Mouse (Mus musculus) urinary bladder, postnatal 4 days (tissue): ENCODE measurements around the gene Gm45062.
"Not testable (repeated sequence)": the region's sequence is repeated elsewhere in the genome, so short reads cannot be mapped to it uniquely, and the experiment has no call there.

Experiments
- DNase-seq, 2 experiments: peaks; one replicate each; pipeline ENCODE4 v3.0.0; 2021 to 2022; ENCODE audit warnings: low spot score in 2 of 2

Gm45062 gene

GRCm38 (mm10) chr6:8508883-8509536 lies 249.8 kb downstream of the Gm45062 start:
- DNase-seq = peak; percentile 99

- DNase-seq = peak; percentile 60 to 70
Measured at GRCm38 (mm10) chr6:8509551-8509950, 250.3 kb downstream of the Gm45062 start, which contains the start of gene Glcci1. TSS of gene Glcci1 (plus strand) at chr6:8509600.

DNA sequence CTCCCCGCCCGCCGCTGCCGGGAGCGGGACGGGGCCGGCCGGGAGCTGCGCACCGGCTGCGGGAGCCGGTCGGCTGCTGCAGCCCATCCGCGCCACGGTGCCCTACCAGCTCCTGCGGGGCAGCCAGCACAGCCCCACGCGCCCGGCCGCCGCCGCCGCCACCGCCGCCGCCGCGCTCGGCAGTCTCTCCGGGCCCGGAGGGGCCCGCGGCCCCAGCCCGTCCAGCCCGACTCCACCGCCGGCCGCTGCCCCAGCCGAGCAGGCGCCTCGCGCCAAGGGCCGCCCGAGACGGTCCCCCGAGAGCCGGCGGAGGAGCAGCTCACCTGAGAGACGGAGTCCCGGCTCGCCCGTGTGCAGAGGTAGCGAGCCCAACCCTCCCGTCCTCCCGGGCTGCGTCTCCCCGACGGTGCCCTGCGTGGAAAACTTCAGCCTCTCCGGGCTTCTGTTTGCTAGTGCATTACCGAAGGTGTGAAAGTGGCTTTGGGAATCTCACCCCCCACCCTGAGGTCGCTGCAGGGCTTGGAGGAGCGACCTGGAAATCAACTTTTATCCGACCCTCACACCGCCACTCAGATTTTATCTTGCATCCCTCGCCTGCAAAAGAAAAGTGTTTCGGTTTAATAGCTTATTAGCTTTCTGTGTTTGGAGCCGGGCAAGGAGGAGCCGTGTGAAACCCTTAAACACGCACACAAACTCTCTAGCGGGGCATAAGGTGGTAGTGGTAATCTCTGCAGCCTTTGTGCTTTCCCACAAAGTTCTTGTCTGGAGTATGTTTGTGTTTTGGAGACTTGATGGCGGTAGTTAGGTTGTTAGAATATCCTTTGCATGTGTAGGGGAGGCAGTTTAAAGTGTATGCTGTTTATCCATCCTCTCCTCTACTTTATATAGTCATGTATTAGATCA lies 251.0 kb downstream of the Gm45062 start:
- DNase-seq = peak in 1 of 2 experiments; percentile 31

GRCm38 (mm10) chr6:8510864-8511428 lies 251.7 kb downstream of the Gm45062 start:
- no peak for DNase-seq

GRCm38 (mm10) chr6:8511447-8511846 lies 252.2 kb downstream of the Gm45062 start:
- no peak for DNase-seq

- DNase-seq = no peak
Measured at GRCm38 (mm10) chr6:8512416-8512815, 253.2 kb downstream of the Gm45062 start.

- no peak for DNase-seq
Measured at GRCm38 (mm10) chr6:8519687-8520086, 260.4 kb downstream of the Gm45062 start.

- DNase-seq = no peak
Measured at GRCm38 (mm10) chr6:8521231-8521630, 262.0 kb downstream of the Gm45062 start.

- no peak for DNase-seq
Measured at GRCm38 (mm10) chr6:8524717-8525116, 265.5 kb downstream of the Gm45062 start.

DNA sequence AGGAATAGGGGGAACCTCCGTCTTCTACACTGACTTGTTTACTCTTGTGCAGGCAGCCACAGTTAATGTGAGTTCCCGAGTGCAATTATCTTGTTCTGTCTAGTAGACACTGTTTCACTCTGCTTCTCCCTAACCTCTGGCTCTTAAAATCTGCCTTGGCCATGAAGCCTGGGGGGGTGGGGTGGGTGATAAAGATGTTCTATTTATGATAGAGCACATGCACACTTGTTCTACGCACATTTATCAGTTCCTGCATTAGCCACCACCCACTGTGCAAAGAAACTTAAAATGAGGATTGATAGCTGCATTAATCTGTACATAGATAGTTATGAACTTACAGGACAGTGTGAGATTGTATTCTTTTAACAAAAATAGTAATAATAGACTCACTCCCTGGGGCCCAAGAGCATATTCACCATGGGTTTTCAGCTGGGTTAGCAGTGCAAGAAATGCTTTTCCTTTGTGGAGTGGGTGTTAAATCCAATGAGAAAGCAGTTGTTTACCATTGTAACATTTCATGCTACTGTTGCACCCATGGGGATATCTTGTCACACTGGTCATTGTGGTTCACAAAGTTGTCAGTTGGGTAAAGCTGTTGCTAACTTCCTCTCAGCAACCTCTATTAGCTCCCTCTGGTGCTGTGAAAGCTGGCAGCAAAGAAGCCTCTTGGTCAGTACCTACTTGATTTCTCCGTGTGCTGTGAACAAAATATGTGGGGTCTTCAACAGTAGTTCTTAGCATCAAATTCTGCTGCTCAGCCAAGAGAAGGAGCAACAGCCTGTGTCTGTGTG lies 272.0 kb downstream of the Gm45062 start:
- DNase-seq = no peak

DNA sequence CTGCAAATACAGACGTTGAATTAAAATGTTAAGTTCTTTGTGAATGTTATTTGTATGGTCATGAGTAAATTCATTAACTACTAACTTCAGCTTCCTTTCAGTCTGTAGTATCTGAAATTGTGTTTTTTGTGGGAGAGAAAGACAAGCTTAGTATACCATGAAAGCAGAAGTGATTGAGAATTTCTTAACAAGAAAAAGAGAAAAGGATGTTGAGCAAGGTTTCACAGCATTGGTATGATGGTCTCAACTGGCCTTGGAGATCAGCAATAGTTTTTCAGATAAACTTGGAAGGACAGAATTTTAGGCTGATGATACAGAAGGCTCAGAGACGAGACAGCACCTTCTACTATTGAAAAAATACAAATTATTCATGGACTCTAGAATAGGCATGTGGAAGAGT lies 277.7 kb downstream of the Gm45062 start:
- no peak for DNase-seq

DNA sequence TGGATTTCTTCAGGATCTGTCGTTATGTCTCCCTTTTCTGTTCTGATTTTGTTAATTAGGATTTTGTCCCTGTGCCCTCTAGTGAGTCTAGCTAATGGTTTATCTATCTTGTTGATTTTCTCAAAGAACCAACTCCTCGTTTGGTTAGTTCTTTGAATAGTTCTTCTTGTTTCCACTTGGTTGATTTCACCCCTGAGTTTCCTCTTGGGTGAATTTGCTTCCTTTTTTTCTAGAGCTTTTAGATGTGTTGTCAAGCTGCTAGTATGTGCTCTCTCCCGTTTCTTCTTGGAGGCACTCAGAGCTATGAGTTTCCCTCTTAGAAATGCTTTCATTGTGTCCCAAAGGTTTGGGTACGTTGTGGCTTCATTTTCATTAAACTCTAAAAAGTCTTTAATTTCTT lies 282.3 kb downstream of the Gm45062 start:
- DNase-seq = not testable (repeated sequence)

DNA sequence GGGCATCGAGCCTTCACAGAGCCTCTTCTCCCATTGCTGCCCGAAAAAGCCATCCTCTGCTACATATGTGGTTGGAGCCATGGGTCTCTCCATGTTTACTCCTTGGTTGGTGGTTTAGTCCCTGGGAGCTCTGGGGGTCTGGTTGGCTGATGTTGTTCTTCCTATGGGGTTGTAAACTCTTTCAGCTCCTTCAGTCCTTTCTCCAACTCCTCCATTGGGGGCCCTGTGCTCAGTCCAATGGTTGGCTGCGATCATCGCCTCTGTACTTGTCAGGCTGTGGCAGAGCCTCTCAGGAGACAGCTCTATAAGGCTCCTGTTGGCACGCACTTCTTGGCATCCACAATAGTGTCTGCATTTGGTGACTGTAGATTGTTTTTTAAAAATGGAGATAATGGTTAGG lies 285.6 kb downstream of the Gm45062 start:
- no peak for DNase-seq

- no peak for DNase-seq
Measured at GRCm38 (mm10) chr6:8545780-8546179, 286.5 kb downstream of the Gm45062 start.

DNA sequence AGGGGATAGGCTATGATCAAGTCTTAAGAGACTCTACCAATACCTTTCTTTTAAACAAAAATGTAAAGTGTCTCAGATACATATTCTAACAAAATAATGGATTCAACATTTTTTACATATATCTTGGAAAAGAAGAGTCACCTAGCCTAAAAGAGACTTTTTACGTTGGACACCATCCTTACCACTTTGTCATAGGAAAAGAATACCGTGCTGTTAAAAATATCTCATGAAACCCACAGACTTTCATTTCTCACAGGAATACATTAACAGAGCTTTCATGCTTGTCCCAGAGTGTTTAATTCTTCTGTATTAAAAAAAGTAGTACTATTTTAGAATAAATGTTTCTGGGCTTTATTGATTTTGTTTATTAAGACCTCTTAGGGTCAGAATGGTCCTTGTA lies 291.9 kb downstream of the Gm45062 start:
- DNase-seq = no peak

- no peak for DNase-seq
Measured at GRCm38 (mm10) chr6:8556849-8557571, 297.8 kb downstream of the Gm45062 start.

DNA sequence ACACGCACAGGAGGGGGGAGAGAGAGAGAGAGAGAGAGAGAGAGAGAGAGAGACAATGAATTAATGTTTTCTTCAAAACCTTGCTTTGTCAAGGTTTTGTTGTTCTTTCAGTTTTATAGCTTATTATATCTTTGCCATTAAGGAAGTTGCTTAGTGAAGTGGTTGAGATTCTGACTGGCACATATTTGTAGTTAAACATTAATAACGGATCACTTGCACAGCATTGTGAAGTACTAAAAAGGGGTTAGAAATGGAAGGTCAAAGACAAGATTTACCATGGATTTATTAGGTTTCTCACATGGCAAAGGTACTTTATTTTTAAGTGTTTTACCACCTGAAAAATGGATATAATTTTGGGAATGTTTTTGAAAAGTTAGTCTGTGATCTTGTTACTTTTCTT lies 301.4 kb downstream of the Gm45062 start:
- DNase-seq = no peak

- no peak for DNase-seq
Measured at GRCm38 (mm10) chr6:8582377-8582776, 323.1 kb downstream of the Gm45062 start.

DNA sequence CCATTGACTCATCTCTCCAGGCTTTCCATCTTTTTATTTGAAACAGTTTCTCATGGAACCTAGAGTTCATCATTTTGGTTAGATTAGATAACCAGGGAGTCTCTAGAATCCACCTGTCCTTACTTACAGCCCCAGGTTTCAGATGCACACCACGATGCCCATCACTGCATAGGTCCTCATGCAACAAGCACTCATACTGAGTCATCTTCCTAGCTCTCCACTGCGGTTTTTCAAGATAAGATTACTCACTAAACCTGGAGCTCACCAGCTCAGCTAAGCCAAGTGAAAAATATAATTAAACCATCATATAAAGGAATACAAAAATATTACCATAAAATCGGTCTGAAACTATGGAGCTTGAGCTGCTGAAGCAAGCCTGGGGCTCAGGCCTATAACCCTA lies 324.6 kb downstream of the Gm45062 start:
- no peak for DNase-seq

DNA sequence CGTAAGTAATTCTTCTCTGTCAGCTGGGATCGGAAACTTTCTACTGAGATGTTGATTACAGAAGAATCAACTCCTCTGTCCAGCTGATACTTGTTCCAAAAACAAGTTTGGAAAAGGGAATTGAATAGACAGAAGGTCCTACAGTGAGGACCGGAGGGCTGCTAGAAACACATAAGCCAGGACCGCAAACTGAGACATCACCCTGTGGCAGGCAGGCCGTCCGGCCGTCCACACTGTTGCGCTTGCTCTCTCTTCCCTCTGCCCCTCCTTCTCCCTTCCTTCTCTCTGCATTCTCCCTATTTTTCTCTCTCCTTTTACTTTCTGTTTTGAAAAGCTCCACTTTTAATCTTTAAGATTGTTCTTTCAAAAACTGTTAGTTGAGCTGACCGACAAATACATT lies 332.4 kb downstream of the Gm45062 start:
- DNase-seq = no peak

DNA sequence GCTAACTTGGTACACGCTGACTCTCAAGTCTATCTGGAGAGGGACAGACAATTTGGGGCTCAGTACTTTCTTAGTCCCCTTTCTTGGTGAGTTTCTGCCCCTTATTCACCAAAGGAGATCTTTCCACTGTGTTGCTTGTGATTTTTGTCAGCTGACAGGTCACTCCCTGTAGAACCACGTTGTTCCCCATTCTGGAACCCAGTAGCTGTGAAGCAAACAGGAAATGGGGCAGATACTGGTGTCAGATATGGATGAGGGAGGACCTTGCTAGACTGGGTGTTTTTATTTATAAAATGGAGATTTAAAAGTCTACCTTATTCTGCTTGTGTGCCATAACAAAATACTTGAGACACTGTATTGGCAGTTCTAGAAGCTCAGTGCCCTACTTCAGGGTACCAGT lies 358.1 kb downstream of the Gm45062 start:
- no peak for DNase-seq
